Mouse (Mus musculus): Measurements from ENCODE around the gene Amz2. TPM values are rescaled to one million over a fixed set of nuclear protein-coding genes. Genes with fewer than 3 reads are reported as not detected.
"Not testable (repeated sequence)": the region's sequence is repeated elsewhere in the genome, so short reads cannot be mapped to it uniquely, and the experiment has no call there.

Gene Amz2
- total RNA-seq, 1 experiment from 2014 or later, result 41.0 TPM

DNA sequence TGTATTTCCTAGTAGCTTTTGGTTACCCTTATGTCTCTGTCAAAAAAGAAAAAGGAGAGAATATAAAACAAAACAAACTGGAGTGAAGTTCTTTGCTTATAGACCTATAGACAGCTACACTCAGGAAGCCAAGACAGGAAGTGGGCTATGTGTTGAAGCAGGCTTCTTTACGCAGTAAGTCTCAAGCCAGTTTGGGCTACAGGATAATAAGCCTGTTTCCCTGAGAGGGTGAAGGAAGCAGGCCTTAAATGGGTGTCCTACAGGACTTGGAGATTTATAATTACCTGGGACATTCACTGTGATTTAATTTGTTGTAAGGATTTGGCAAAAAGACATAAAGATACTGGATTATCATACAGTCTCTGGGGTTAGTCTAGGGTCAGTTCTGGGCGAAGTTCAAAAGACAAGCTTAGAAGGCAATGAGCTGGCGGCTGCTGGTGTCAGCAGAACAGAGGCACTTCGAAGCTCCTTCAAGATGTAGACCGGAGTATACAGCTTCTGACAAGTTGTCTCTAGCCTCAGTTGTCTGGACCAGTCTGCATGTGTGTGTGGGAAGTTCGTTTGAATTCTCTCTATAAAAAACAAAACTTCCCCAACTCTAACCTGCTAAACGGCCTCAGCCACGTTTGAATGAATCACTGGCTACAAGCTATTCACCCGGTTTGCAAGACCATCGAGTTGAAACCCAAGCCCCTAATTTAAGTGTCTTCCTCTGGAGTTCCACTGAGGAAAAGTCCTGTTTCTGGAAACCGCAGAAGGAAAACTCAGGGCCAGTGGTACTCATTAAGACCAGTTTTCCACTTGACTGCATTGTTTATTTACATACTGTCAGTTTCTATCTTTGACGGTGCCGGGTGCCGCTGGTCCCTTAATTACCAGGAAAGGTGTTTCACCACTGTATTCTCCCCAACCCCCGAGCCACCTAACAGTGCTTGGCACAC, 45.4 kb downstream of the Amz2 start:
- no peak for DNase-seq

DNA sequence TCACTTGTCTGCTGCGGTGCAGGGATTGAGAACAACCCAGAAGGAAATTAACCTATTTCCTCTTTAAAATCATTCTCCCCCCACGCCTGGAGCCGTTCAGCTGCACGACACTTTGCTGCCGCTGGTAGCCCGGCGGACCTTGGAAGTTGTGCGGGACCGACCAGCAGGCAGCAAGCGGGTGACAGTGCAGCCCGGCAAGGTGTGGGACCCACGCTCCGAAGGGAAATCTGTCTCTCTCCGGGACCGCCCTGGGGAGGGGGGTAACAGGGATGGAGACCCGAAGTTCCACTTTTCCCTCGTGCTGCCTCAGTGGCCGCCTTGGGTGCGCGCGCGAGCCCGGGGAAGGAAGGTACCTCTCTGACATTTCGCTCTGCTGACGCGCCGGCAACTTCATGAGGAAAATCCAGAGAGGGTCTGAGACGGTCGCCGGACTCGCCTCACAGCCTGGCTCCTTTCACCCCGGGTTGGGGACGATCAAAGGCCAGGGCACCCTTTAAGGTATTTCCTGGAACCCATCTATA, 46.5 kb downstream of the Amz2 start:
- peak; percentile 53 for DNase-seq

DNA sequence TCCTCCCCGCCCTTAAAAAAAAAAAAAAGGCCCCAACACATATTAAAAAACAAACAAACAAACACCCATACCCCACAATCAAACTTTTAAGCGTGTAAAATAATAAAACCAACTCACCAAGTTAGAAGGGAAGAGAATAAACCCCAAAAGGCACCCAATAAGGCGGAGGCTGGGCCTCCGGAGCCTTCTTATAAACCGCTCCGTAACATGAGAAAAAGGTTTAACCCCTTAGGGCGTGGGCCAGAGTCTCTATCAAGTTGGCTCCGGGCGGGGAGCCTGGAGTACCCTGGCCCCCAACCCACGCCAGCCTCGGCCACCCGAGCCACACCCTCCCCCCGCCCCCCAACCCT, 47.0 kb downstream of the Amz2 start:
- no peak for DNase-seq

DNA sequence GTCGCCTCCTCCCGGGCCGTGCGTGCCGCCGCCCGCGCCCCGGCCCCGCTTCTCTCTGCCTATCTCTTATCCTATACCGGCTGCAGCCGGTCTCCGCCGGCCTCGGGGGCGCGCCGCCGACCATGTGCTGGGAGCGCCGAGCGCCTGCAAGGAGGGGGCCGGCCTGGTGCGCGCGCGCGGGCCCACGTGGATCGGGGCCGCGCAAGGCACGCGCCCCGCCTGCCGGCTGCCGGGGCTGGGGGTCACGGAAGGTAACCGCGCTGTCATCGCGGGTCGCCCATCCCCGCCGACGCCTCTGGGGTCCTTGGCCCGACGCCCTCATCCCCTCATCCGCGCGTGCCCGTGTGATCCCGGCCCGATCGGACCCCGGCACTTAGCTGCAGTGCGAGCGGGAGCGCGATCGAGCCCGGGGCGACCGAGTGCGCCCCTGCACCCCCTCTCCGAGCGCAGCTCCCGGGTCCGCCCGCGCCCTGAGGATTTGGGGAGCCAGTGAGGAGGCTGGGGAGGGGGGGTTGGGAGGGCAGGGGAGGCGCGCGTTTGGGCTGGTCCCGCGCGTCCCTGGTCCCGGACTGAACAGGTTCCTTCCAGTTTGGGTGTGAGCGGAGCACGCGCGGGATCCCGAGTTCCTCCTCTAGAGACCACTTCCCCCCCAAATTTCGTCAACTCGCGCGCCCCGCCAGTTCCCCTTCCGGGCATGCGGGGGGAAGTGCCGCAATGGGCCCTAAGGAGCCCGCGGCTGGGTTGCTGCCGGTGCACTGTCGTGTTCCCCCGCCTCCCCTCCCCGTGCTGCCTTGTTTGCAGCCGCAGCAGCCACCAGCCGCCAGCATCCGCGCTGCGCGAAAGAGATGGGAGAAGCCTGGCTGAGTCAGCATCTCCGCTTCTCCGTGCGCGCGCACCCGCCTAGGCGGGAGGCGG, 47.7 kb downstream of the Amz2 start, which contains the start of the genes Arsg and Slc16a6:
Gene Arsg, plus strand, starts transcription at position 204 of the 915 bp plus-strand sequence.
Gene Slc16a6, minus strand, starts transcription at position 428 of the 915 bp plus-strand sequence.
- peak; percentile 89 for DNase-seq

DNA sequence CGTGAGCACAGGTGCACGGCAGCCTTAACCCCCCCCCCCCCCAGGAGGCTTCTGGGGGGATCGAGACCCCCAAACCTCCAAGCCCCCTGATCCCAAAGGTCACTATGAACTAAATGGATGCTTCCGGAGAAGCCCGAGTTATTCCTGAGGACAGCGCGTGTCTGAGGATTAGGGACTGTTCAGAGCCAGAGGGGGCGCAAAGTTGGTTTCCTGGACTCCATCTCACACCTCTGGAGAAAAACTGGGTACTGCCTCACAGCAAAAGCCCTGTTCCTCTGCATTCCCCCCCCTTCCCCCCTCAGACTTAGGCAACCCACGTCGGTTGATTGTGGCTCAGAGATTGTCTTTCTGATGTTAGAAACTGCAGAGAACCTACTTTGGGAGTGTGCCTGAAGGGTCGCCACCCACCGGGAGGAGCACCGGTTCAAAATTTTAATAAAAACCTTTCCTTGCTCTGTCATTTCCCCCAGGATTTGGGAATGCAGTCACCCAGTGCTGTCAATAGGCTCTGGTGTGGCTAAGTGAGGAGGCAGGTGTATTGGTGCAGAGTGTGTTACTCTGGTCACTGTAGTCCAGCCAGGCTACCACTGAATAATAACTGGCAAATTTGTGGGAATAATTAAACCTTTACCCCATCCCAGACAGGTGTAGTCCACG, 48.5 kb downstream of the Amz2 start:
- DNase-seq, result no peak

DNA sequence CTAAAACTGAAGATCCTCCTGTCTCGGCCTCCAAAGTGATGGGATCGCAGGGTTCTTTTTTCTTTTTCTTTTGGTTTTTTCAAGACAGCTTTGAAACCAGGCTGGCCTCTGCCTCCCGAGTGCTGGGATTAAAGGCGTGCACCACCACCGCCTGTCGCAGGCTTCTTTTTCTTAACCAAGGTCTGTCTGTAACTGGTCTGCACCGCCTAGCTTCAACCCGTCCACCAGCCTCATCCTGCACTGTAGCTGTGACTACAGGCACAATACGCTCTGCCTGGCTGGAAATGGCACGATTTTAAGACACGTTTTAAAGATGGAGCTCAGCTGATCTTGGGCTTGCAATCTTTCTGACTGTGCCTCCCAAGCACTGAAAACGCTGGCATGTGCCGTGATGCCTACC, 49.1 kb downstream of the Amz2 start:
- no peak for DNase-seq

DNA sequence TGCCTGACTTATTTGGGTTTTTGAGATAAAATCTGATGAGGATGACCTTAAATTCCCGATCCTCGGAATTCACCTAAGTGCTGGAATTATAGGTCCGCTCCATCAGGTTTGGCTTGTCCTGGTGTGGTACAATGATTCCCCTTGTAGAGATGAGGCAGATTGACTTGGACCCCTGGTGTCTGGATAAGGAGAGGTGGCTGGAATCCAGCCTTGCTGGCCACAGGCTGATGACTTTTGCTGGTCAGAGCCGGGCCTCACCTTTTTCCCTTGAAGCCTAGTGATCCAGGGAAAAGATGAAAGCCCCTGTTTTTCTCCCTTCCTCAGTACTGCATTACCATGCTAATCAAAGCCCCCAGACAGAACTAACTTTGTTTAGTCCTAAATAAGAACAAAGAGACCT, 50.0 kb downstream of the Amz2 start:
- no peak for DNase-seq

DNA sequence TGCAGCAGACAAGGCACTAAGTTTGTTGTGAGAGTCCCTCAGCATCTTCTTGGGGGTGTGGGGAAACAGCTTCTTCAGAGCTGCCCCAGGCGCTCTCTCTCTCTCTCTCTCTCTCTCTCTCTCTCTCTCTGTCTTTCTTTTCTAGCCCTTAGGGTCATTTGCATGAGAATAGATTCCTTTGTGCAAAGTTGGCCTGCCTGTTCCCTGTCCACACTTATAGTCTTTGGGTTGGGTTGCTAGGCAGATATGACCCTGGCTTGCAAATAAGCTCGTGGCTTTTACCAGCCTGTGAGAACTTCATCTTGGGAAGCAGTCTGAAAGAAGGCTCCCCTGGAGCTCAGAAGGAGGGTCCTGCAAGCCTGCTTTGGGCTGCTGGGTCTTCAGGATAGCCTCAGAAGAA, 50.5 kb downstream of the Amz2 start:
- DNase-seq, result no peak

DNA sequence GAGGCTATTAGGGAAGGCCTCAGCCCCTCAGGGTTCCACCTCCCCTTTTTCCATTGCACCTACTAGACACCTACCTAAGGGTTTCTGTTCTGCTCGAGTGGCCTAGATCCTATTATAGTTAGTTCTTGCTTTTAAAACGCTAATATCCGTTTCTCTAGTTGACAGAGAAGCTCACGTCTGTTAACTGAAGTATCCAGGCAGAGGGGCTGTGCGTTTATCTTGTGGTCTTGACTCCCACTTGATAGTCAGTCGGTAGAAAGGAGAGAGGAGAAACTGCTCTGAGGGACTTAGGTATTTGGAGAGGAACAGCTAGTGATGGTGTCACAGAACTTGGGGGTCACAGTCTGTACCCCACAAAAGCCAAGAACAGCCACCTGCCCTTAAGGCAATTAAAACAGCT, 50.9 kb downstream of the Amz2 start:
- no peak for DNase-seq

DNA sequence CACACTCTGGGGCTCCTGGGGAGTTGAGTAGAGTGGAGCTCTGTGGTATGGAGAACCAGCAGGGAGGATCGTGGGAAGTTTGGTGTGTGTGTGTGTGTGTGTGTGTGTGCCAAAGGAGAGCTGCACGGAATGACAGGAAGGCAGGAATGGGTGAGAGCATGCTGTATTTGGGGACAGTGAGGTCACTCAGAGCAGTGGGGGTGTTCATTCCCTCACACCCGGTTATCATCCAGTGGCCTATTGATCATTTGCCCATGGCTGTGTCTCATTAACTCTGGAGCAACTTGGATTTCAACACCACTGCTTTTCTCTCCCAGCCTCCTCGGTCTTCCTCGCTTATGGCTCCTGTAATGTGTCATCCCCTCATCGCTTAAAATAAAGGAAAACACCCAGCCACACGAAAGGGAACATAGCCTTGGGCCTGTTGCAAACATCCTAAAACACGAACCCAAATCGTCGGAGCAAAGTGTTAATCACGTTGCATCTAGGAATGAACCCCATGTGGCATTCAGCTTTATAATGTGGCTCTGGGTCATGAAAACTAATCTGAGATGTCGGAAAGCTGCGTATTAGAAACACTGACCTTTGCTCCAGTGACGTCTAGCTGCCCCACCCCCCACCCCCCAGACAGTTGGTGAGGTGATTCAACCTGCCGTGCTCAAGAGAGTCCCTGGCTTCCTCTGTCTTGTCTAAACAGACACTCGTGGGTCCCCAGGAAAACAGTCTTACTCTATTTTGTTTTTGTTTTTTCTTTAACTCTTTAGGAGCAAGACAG, 52.0 kb downstream of the Amz2 start:
- no peak for DNase-seq

DNA sequence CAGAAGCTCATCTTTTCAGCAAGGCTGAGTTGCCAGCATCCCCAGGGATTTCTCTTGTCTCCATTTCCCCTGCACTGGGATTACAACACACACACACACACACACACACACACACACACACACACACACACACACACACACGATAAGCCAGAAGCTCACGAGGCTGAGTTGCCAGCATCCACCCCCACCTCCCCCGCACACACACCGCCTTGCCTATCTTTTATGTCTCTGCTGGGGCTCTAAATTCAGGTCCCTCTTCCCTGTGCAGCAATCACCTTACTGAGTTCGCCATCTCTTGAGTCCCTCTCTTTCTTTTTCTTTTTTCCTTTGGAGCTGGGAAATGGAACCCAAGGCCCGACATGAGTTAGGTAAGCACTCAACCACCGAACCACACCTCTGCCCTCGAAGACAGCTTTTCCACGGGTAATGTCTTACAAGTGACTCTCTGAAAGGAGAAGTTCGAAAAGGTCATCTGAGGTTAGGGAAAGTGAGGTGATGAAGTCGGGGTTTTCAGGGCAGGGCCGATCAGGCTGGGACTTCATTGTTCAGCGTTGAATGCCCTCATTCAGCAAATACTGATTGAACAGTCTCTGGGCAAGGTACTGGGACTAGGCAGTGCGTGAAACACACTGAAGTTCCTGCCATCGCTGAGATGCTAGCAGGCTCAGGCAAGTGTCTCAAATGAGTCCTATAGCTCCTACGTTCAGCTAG, 54.0 kb downstream of the Amz2 start:
- DNase-seq, result no peak

DNA sequence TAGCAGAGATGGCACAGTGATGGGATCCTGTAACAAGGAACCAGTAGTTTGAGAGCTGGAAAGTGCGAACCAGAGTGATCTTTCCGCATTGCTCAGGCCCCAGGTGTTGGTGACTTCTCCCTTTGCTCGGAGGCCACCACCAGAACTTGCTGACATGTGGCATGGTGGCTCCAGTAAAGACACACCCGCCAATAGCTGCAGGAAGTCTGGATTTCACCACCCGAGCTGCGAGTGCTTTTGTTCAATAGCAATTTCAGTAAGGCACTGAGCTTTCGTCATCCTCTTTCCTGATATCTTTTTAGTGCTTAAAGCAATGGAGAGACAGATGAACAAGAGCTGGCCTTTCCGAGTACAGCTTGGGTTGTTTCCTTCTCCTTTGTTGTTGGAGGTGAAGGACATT, 54.7 kb downstream of the Amz2 start:
- DNase-seq, result no peak

DNA sequence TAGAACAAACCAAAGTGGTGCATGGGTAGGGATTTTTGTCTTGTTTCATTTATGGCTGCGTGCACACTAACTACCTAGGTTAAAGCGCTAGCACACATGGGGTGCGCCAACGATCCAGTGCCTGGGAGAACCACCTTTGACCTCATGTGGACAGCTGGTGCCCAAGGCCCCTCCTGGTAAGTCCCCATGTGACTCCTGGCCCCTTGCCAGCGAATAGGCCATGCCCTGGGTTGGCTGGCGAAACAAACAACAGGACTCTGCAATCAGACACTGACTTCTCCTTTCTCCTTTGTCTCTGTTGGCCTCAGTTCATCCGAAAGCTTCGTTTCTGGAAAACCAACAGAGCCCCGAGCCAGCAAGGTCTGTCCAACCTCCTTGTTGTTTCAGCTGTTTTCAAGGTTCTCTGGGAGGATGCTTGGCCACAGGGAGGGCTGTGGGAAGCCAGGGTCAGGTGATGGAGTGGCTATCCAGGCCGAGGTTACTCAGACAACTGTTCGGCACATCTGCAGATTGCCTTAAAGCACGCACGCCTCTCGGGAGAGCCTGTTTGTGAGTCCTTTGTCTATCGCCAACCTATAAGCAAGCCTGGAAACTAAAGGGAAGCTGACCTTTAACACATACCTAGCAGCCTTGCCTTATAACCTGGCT, 59.8 kb downstream of the Amz2 start:
- DNase-seq, result peak; percentile 65

DNA sequence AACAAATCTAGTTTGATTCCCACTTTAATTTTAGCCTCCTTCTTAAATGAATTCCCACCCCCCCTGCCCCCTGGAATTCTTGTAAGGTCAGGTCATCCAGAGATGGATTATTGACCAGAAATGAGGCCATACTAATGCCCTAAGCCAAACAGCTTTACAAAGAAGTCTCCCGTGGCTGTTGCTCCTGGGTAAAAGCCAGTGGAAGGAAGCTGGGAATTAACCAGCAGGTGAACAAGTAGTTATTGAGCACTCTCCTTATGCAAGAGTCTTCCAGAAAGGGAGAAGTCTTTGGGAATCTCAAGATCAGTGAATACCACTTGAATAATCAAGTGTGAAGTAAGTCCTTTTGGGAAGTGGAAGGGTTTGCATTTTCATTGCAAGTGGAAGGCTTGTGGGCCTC, 61.4 kb downstream of the Amz2 start:
- DNase-seq, result no peak

DNA sequence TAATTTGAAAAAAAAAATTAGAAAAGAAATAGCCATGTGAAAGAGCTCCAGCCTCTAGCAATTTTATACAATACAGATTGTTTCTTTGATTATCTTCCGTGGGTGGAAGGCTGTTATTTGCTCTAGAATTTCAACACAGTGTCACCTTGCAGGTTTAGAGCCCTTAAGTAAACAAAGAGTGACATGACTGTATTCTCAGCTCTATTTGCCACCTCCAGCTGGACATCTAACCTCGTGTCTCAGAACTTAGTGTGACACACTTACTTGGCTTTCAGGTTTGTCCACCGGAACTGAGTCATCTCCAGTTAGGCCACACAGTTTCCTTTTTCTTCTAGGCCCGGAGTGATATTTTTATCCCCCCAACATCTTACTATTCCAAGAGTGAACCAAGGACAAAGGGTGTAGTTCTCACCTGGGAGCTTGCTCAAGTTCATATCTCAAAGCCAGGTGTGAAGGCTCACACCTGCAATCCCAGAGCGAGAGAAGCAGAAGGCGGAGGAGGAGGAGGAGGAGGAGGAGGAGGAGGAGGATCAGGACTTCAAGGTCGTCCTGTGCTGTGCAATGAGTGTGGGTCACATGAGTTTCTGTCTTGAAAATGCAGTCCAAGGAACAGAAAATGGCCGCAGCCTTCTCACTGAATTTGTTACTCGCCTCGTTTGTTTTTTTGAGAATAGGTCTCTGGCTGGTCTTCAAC, 62.4 kb downstream of the Amz2 start:
- DNase-seq, result no peak

DNA sequence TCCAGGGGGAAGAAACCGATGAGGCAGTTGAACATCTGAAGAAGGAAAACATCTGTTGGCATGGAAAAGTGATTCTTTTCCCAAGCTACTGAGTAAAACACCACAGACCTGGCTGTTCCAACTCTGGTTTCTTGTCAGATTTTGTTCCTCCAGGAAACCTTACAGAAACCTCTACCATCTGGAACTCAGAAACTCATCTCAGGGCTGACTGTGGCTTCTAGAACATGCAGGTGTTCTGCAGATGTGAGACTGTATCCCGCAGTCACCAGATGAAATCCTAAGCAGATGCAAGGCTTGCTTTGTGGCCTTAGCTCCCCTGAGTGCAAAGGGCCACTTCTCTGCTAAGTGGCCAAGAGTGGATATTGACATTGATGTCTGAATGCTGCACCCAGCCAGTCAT, 64.0 kb downstream of the Amz2 start:
- DNase-seq, result no peak

DNA sequence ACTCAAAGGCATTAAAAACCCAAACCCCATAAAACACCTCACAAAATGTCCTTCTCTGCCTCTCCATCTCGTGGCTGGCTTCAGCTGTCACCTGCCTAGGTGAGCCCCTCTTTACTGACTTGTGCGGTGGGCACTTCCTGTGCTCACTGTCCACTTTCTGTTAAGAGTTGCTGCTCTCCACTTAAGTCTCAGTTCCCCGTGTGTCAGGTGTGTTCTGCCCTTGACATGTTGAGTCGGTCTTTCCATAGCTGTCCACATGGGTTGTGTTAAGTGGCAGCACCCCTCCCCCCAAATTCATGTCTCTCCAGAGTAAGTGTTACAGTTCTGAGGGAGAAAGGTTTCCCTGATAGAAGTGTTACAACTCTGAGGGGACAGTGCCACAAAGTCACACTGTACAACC, 66.1 kb downstream of the Amz2 start:
- DNase-seq, result no peak

DNA sequence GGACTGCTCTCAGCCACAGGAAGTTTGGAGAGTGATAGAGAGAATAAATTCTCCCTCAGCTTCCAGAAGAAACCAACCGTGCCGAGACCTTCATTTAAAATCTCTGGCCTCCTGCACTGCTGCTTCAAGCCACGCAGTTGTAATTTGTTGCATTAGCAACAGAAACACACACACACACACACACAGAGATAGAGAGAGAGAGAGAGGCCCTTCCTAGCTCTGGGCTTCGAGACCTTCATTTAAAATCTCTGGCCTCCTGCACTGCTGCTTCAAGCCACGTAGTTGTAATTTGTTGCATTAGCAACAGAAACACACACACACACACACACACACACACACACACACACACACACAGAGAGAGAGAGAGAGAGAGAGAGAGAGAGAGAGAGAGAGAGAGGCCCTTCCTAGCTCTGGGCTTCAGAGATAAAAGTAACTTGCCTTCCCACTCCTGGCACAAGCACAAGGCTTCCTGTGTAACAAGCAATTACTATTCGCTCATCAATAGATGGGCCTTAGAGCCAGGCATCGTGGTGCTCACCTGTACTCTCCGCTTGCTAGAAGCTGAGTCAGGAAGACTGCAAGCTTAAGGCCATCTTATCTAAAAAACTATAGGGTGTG, 67.2 kb downstream of the Amz2 start:
- not testable (repeated sequence) for DNase-seq
